Mouse (Mus musculus) heart, adult 9 months (tissue): ENCODE results near the gene Dnajc6.
A peak's percentile ranks its signal among the peaks of the same experiment; 100 is the strongest.

Experiments
- DNase-seq, 2 experiments: peaks; one replicate each; pipeline ENCODE4 v3.0.0; 2022; ENCODE audit warnings: low spot score in 2 of 2

Gene Dnajc6

DNA sequence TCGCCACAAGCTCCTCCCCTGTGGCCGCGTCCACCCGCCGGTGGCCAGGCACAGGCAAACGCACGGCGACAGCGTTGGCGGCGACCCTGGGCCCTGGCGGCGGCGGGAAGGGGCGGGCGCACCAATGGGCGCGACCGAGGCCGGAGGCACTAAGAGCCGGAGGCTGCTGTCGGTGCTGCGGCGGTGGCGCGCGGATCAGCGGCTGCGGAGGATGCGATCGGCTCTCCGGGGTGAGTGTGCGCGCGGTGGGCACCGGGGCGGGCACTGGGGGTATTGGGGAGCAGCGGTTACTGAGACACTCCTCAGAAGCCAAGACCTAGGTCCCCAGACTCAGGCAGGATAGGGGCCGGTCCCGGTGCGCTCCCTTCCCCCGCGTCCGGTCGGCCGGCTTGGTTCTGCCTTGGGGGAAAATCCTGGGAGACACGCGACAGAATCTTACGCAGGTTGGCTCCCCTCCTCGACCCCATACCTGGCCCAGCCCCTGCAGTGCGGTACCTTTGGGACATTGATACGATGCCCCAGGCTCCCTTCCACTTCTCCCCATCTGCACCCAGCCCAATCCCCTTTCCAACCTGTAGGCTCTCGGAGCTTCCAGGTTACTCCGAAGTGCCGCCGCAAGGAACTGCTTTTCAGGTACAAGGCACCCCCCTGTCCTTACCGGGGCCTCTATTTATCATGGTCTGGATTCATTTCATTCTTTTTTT, at the start of gene Dnajc6:
Gene Dnajc6 (plus strand): TSS at position 115 of the 704 bp plus-strand sequence.
- DNase-seq, result no peak

DNA sequence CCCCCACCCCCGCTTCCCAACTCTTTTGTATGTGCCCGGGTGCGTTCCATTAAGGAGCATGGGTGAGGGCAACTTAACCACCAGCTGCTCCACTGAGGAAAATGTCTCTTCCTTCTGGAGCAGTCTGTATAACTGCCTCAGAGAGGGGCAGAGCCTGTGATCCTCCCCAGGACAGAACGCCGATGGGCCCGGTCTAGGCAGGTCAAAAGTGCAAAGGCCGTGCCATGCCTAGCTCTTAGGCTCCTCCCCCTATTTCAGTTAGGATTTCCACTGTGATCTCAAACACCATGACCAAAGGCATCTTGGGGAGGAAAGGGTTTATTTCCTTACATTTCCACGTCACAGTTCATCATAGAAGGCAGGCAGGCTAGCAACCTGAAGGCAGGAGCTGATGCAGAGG, 47.7 kb upstream of the Dnajc6 start:
- no peak for DNase-seq

DNA sequence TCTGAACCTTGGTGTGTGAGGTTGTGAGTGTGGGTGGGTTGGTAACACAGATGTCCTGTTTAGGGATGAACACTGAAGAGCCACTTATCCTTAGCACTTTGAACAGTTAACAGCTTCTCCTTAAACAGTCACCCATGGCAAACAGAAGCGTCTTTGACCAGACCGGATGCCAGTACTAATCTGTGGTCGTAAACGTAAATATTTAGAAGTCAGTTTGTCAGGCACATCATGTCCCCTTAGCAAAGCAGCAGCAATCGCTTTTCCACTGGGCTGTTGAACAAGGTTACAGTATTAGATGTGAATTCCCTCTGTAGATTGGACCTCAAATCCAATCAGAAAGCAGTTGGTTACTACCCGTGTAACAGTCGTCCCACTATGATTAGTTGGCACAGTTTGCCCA, 47.1 kb upstream of the Dnajc6 start:
- DNase-seq, result no peak

DNA sequence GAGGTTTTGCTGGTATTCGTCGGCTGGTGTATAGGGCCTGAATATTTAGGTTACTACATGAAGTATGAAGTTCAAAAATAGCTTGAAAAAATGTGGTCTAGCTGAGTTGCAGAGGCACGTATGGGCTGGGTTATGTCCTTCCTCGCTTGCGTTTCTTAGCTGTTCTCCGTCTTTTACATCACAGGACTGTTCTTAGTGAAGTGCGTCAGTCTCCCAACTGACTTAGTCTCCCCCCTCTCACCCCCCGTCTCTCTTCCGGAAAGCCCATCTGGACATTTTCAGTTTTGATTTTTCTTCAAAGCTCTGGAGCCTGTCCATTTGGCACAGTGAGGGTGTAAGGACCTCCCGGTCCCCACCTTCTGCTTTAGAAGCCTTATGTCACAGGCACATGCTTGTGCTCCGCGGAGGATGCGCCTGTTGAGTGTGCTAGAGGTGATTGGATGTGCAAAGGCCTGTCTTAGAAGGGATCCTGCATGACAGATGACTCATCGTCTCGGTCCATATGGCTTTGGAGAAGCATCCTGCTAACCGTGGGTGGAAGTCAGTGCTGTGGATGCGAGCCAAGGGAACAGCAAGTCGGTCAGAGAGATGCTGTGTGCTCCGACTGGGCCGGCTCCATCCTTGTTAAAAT, 46.2 kb upstream of the Dnajc6 start:
- peak; percentile 54 to 56 for DNase-seq

DNA sequence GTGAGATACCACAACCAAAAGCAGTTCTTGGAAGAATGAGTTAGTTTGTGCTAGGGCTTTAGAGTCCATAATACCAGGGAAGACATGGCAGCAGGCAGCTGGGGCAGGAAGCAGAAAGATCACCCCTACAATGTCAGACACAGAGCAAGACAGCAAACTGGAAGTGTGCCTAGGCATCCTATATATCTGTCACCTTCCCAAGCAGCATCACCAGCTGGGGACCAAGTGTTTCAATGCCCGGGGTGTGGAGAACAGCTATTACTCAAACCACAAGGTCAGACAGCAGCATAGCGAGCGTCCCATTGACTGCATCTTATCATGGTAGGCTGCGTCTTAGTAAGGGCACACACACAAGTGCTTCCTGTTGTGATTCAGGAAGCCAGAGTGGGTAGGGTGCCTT, 45.4 kb upstream of the Dnajc6 start:
- no peak for DNase-seq

DNA sequence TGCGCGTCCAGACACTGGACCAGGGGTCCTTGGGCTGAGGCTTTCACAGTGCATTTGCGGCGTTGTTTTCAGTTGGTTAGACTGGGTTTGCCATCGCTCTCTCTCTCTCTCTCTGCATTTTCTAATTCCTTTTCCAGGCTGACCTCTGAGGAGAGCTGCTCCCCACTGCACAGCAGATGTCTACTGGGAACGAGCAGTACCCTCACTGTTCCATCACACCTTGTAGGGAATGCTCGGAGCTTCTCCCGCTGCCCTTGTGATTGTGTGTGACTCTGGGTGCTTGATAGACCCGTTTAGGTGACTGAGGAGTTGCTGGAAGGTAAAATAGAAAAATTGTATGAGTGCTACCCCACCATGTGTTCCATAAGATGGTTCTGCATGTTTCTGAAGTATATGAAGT, 43.6 kb upstream of the Dnajc6 start:
- DNase-seq, result no peak

DNA sequence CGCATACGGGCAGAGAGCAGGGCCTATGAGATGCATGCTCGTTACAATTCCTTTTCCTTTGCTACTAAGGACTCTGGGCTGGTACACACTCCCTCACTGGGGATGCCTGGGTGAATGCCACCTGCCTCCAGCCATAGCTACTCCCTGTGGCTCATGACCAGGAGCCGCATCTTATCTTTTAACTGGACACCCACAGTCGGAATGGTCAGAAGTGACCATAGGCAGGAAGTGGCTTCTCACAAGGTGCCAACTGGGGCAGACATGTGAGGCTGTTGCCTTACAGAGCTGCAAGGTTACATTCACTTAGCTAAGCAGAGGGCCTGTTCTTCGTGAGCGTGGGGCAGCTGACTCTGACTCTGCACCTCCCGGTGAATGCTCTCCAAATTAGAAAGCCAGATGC, 39.3 kb upstream of the Dnajc6 start:
- DNase-seq, result no peak

DNA sequence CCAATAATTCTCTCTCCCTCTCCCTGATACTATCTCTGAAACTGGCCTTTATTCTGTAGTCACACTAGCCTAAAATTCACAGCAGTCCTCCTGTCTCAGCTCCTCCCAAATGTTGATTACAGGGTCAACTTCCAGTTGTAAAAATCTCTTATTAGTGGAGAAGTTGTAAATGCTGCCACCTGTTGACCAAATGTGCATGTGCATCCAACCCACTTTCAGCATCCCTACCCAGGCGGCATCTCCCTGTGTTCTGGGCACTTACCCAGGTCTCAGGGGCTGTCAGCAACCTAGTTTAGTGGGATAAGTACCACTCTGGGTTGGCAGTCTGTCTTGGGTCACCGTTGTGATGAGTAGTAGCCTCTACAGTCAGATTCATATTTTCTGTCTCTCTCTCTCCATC, 38.1 kb upstream of the Dnajc6 start:
- peak; percentile 30 to 55 for DNase-seq

DNA sequence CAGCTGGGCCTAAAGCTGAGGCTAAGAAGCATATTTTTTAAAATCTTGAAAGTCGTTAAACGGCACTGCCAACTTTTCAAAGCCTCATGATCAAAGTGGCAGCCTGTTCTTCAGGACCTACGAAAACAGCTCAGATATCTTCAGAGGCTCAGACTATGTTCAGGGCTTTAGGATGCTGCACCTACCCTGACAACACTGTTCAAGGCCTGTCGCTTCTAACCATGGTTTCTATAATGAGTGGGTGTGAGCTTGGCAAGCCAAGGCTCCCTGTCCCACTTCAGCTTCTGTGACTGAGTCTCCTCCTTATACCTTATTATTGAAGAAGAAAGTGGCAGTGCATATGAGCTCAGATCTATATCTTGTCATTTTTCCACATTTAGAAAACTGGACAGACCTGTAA, 37.1 kb upstream of the Dnajc6 start:
- no peak for DNase-seq

DNA sequence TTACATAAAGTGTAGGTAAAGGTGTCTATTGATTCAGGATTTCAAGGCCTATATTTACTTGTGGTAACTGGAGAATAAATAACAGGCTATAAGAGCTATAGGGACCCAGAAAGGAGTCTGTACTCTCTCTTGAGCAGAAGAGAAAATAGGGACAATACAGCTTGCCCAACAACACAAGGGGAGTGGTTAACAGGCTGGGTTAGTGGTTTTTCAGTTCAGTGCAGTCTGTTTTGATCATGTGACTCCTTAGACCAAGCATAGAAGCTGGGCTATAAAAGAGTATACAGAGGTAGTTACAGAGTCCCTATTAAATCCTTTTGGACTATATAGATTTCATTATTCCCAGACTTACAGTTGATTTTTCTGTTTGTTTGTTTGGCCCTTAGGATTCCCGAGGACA, 36.3 kb upstream of the Dnajc6 start:
- no peak for DNase-seq

DNA sequence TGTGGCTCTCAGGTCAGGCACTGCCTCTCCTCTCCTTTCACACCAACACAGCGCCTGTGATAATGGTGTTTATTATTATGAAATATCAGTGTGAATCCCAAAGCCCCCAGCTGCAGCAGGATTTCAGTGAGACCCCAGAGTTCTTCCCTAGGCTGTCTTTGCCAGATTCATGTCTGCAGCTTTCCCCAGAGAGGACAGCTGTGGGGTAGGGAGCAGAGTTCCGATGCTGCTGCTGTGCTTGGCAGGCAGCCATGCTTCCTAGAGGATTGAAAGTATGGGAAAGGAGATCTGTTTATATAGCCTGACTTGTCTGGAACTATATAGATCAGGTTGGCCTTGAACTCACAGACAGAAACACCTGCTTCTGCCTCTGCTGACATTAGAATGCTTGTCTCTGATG, 34.4 kb upstream of the Dnajc6 start:
- DNase-seq, result no peak

DNA sequence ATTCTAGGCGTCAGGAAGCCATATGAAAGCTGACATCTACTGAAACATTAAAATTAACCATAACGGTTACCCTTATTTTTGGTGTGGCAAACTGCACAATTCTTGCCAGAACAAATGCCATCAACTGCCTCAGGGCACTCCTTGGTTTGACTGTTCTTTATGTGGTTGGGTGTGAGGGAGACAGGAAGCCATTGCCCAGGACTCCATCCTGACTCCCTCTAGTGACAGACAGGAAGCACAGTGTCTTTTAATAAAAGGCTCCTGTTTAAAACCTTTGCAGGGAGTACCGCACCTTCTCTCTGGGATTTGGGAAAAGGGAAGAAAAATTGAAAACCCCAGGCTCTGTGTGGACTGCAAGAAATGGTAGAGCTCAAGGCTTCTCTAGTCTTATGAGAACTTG, 30.2 kb upstream of the Dnajc6 start:
- no peak for DNase-seq

DNA sequence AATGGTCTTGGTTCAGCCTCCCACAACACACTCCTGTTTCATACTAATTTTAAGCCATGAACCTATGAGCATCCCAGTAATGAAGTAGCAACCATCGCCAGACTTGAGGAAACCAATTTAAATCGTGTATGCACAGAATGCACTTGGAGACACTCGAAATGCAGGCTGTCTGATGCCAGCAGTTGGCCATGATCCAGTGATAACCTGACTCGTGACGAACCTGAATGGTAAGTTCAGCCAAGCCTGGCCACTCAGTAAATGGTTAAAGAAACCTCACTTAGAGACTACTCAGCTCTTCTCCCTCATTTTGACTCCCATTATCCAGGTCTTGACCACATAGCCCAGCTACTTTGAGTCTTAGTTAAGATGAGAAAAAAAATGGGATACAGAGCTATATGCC, 27.2 kb upstream of the Dnajc6 start:
- no peak for DNase-seq

DNA sequence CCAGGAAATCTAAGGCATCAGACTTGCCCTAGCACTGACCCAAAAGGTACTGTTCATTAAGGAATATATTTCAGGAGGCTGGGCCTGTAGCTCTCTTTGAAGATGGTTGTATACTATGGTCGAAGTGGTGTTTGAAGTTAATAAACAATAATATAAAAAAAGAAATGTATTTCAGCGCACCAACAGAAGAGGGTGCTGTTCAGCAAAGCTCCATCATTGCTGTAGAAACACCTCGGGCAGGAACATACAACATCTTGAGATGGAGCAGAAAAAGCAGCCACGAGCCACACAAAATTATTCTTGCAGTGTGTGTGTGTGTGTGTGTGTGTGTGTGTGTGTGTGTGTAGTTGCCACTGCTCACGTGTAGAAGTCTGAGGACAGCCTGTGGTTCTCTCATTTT, 25.9 kb upstream of the Dnajc6 start:
- no peak for DNase-seq

DNA sequence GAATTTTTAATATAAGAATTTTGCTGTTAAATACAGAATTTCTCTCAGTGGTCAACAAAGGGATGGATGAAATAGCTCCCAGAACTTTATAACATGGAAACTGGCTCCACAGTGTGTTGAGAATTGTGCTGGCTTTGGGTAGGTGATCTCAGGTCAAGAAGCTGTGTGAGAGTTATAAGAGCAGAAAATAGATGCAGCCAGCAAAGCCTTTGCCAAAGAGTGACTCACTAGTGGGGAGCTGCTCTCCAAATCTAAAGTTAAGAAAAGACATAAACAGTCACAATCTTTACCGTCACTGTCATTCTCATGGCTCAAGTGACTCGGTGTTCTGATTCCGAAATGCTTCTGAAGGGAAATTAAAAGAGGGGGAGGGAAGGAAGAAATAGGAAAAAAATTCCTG, 23.7 kb upstream of the Dnajc6 start:
- DNase-seq, result peak in 1 of 2 experiments; percentile 21

DNA sequence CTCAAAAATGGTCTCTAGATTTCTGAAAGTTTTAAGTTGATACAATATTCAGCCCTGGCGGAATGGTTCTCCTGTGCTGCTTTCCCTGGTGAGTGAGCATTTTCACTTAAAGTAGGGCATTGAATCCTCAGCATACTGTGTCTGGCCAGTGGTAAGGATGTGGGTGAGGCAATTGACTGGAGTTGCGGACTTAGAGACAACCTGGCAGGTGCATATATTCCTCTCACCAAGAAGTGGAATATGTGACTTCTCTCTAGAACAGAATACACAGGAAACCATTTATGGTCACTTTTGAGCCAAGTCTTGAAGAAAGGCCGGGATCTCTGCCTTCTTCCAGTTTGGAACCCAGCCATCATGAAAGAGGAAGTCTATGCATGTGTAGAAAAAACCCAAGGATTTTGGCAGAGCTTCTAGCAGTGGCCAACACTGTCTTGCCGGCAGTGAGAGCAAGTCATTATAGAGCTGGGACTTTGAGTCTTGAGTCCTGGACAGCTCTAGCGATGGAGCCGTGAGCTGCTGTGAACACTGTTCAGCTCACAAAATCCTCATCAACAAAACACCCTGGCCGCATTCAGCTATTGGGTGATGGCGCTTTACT, 6.0 kb upstream of the Dnajc6 start:
- DNase-seq, result peak in 1 of 2 experiments; percentile 27

DNA sequence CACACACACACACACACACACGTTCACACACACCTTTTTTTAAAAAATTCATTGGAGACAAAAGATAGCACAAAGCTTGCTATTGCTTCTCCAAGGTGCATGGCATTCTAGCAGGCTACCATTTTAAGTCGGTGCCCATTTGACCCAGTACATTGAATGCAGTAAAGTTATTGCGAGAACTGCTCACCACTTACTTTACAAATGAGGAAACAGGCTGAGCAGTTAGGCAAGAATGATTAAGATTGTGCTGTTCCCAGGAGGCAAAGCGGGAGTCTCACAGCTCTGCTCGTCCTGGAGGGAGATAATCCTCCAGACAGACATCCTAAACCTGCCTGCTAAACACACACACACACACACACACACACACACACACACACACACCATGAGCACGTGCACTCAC, 4.7 kb upstream of the Dnajc6 start:
- DNase-seq, result no peak

DNA sequence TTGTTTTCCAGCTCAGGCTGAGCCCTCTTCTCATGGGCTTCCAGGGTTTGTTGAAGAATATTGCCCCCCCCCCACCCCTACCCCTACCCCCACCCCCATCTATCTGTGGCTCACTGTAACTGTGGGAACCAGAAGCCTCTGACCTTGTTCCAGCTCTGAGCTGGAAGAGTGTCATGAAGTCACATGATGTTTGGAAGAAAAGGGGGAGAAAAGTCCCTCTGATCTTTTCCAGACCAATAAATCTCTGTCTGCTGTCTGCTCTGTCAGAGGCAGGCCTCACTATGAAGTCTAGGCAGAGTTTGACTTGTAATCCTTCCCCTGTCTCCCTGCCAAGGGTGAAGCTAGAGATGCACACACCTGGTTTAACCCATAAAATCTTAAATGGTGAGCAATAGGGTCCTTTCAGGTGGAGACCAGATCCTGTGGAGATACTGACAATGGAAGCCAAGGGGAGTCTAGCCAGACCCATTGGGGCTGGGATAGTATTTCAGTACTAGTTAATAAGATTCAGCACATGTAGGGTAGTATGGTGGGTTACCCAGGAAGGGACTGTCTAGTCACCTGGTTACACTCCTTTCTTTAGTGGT, 2.7 kb upstream of the Dnajc6 start:
- DNase-seq, result no peak

DNA sequence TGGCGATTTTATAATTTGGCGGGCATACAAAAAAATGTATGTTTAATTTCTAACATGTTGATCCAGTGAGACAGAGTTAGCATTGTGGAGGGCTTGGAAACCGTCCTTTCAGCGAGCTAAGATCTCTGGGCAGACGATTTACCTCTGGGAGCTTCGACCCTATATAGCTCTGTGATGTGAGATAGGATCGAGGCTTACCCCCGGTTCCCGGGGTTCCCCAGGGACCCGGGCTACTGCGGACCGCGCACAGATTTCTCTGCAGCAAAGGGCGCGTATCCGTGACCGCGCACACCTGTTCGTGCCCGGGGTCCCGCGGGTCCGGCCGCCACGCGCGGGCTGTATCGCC, 287 bp upstream of the Dnajc6 start:
- DNase-seq, result no peak

DNA sequence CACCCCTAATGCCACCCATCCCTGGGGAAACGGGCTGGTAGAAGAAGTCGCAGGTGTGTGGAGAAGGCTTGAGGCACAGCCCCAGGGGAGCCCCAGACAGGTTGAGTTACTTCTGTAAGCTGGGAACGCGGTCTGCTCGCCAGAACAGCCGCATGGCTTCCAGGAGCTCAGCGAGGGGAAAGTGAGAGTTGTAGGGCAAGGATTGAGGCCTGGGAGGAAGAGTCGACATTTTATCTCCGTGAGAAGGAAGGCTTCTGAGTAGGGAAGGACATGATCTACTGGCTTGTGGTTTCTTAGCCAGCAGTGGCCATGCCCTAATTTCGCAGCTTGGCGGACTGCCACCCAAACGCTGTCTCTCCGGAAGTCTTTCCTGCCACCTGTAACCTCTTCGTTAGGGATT, 888 bp downstream of the Dnajc6 start:
- no peak for DNase-seq

DNA sequence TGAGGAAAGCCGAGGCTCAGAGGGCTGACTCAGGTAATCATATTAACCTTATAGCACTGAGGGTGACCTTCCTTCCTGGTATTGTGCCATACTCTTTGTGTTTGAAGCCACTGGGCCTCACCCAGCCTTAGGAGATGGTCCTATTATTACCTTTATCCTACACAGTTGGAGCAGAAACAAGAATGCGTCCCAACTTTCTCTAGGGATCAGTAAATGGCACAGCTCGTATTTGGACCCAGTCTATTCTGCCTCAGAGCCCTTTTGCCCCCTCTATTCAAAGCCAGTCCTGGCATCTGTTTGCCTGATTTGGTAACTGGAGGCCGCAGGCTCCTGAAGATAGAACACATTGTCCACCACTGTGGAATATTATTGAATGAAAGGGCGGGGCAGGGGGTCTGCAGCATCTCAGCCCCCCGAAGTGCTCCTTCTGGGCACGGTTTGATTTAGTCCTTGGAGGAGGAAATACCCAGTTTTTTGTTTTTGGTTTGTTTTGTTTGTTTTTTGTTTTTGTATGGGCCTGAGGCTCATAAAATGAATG, 8.1 kb downstream of the Dnajc6 start:
- no peak for DNase-seq

DNA sequence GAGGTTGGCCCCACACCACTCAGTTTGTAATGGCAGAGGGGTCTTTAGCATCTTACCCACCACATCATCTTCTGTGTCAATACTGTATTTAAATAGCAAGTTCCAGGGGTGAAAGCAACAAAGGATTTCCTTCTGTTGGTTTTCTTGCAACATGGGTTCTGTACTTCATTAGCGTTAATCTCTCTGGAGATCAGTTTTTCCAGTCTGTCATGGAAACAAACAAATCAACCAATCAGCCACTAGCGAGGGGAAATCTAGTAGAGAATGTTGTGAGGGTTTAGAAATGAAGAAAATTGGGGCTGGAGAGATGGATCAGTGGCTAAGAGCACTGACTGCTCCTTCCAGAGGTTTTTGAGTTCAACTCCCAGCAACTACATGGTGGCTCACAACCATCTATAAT, 9.5 kb downstream of the Dnajc6 start:
- DNase-seq, result no peak

DNA sequence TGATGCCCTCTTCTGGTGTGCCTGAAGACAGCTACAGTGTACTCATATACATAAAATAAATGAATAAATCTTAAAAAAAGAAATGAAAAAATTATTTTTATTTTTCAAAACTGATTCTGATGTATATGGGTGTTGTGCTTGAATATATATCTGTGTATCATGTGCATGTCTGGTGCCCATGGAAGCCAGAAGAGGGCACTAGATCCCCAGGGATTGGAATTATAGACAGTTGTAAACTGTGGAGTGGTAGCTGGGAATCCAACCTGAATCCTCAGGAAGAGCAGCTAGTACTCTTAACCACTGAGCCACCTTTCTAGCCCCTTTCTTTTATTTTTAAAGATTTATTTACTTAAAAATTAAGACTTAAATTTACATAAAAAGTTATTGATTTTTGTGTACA, 9.9 kb downstream of the Dnajc6 start:
- DNase-seq, result no peak
